Mouse (Mus musculus) olfactory bulb, adult 2 months (tissue): ENCODE data around the gene Cep41.

Source experiments
- CTCF ChIP-seq: fragments of 200-500 bp; IDR thresholded peaks from 2 replicates; pipeline ENCODE4 v1.5.1; 2012; ENCODE audit warnings: low read depth, mild to moderate bottlenecking, low read length, moderate library complexity; ENCODE audit not compliant: insufficient read depth
- POLR2A ChIP-seq: fragments of 200-500 bp; IDR thresholded peaks from 2 replicates; pipeline ENCODE4 v1.6.1; 2012; ENCODE audit warnings: mild to moderate bottlenecking, low read depth, low read length, moderate library complexity; ENCODE audit not compliant: insufficient read depth

DNA sequence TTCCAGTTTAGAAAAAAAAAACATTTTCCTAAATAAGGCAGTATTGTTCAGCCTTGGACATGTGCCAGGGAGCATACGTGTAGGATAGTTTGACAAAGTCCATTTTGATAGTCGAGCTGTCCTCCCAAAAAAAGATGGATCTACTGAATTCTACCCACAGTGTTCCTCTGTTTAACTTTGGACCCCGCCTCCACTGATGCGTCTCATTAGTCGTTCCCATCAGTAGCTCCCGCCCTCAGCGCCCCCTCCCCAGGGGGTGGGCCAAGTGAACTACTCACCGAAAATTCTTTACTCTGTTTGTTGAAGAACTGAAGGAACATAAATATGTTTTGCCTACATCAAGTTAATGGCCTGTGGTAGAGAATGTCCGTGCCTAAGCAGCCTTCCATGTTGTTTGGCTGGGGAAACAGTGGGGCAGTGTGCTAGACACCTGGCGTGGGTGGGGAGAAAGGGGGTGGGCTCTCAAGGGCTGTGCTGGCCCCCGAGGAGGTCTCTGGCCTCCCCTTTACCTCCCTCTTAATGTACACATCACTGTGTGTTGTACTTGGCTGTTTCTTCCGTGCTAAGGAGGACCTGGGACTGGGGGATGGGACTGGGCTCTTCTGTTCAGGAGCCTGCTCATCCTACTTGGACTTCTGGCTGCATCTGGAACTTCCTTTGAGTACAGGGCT, 36.9 kb upstream of the Cep41 start:
- TF ChIP-seq CTCF (no peak), POLR2A (no peak)
